Mouse (Mus musculus) megakaryocyte, embryonic 14.5 days (primary cell): Measurements from ENCODE around the gene Gm42417.

Source experiments
- FLI1 ChIP-seq: IDR thresholded peaks from 2 replicates; pipeline ENCODE4 v1.6.1; 2012; ENCODE audit warnings: low read length, inconsistent platforms, mixed read lengths
- GATA1 ChIP-seq: IDR thresholded peaks from 3 replicates; pipeline ENCODE4 v1.6.1; 2012; ENCODE audit warnings: mixed read lengths, low read length, inconsistent platforms, borderline replicate concordance

GRCm38 (mm10) chr1:36534595-36535058 lies 4.6 kb downstream of the Gm42417 start:
- TF ChIP-seq GATA1 (no peak), FLI1 (no peak)
